Mouse (Mus musculus) lung, postnatal 0 days (tissue): Measurements from ENCODE around the gene Gm10912.

ENCODE experiments used
- CTCF ChIP-seq: IDR thresholded peaks from 2 replicates; pipeline ENCODE4 v1.5.1; 2016; ENCODE audit warnings: antibody characterized with exemption, mild to moderate bottlenecking
- EP300 ChIP-seq: IDR thresholded peaks from 2 replicates; pipeline ENCODE4 v1.6.1; 2016; ENCODE audit warnings: antibody characterized with exemption, mild to moderate bottlenecking, control low read depth

DNA sequence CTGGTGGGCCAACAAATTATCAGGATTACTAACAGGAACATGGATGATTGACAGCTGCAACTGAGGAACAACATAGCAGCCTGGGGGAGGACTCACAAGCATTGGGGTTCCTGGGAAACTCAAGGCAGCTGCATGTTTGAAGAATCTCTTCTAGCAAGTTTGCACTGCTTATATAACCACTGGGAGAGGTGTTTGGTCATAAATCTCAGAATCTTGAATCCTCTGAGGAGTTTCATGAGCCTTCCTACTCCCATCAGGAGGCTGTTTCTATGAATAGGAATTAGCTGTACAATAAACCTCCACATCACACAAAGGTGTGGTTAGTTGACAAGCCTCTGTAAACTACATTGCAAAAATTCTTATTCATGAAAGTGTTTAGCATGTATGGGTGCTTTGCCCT lies 3.0 kb upstream of the Gm10912 start:
- no peak for TF ChIP-seq EP300
- no peak for TF ChIP-seq CTCF
